In the genomic region with DNA sequence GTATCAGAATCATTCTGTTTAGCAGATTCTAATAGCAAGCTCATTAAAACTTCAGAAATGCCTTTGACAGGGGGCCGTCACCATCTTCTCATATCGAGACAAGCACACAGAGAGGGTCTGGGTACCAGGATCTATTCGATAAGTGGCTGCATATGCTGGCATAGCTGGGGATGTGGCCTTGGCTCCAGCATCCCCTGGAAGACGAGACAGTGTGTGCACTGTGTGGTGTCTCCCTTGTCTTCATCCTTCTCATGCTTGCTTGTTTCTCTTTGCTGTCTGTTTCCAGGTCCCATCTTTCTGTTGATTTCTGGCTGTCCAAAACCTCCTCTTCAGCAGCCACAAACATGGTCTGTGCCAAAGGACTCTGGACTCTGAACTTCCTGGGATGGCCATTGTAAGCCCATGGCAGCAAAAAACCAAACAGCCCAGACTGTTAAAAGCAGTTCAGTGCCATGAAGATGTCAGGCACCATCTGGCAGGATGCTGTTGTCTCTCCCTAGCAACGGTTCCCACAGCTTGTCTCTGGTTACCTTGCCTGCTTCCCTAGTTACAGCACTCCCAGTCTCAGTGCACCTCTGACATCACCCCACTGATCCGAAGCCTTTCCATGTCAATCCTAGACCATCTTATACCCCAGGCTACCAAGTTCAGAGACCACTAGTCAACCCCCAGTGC, we compare ENCODE assay signal across 10 mouse cellular contexts. TPM values are rescaled to one million over a fixed set of nuclear protein-coding genes. Genes with fewer than 3 reads are reported as not detected.
DNase-seq lines count a peak whose midpoint lies in the region; ATAC-seq and TF ChIP-seq lines count a peak whose summit lies in the region.
"Had no signal": no experiment of that assay in that cellular context is flagged by ENCODE, and none has a peak within 500 bp of the region (broad histone marks: within the 10 kb centered on the region; RNA-seq: fewer than 3 reads in every experiment).

No protein-coding gene starts in this region.

- TF ChIP-seq POLR2A in brain, embryonic 14.5 days (IDR thresholded peaks at IDR 0.05; ENCODE audit: borderline replicate concordance, extremely low read depth, insufficient read depth, insufficient read length, poor library complexity, severe bottlenecking) = no peak

- 72% methylated on average over 6 of the region's 6 CpGs for WGBS in forebrain, embryonic 13.5 days
- 76% methylated on average over 6 of the region's 6 CpGs for WGBS in forebrain, embryonic 11.5 days
- WGBS in hindbrain, embryonic 10.5 days = 76% methylated on average over 6 of the region's 6 CpGs

- H3K27me3 ChIP-seq in forebrain, embryonic 13.5 days = no peaks in the 10 kb centered on the region
- no peaks in the 10 kb centered on the region for H3K27me3 ChIP-seq in forebrain, embryonic 11.5 days (ENCODE audit: control insufficient read depth, insufficient read depth, low read length)
- H3K27me3 ChIP-seq in hindbrain, embryonic 10.5 days (ENCODE audit: insufficient read depth, poor library complexity, severe bottlenecking) = no peaks in the 10 kb centered on the region
- H3K27me3 ChIP-seq: limb, embryonic 15.5 days; Patski had no signal

- no peak overlapping the region for H3K4me2 ChIP-seq in forebrain, embryonic 13.5 days
- no peak overlapping the region for H3K4me2 ChIP-seq in forebrain, embryonic 11.5 days (ENCODE audit: low read depth, low read length, severe bottlenecking)
- H3K4me2 ChIP-seq: limb, embryonic 15.5 days had no signal

- no peak for TF ChIP-seq CTCF in brain, embryonic 14.5 days (IDR thresholded peaks at IDR 0.05; ENCODE audit: borderline replicate concordance, extremely low read depth, insufficient read depth, insufficient read length)

- no peaks in the 10 kb centered on the region for H3K9me3 ChIP-seq in forebrain, embryonic 13.5 days (replicated peaks)
- H3K9me3 ChIP-seq in forebrain, embryonic 11.5 days (ENCODE audit: control insufficient read depth, low read length) = no peaks in the 10 kb centered on the region
- no peaks in the 10 kb centered on the region for H3K9me3 ChIP-seq in hindbrain, embryonic 10.5 days
- H3K9me3 ChIP-seq: limb, embryonic 15.5 days had no signal

- intact Hi-C loops in left cerebral cortex, postnatal 4 days (cut with DNase I) = no loop called here

- H3K36me3 ChIP-seq in forebrain, embryonic 13.5 days (ENCODE audit: poor library complexity, severe bottlenecking) = no peaks in the 10 kb centered on the region
- H3K36me3 ChIP-seq in forebrain, embryonic 11.5 days (ENCODE audit: control insufficient read depth, insufficient read depth, low read length) = no peaks in the 10 kb centered on the region
- no peaks in the 10 kb centered on the region for H3K36me3 ChIP-seq in hindbrain, embryonic 10.5 days
- H3K36me3 ChIP-seq: limb, embryonic 15.5 days had no signal

- no peak overlapping the region for H3K4me3 ChIP-seq in forebrain, embryonic 13.5 days
- H3K4me3 ChIP-seq in forebrain, embryonic 11.5 days (ENCODE audit: low read depth, low read length) = no peak overlapping the region
- H3K4me3 ChIP-seq in hindbrain, embryonic 10.5 days = no peak overlapping the region
- H3K4me3 ChIP-seq: limb, embryonic 15.5 days had no signal

- no peak for DNase-seq in forebrain, embryonic 11.5 days (ENCODE audit: low spot score)
- peak; percentile 80 for DNase-seq in brain, embryonic 14.5 days (ENCODE audit: low read depth)
- DNase-seq in hindbrain, embryonic 10.5 days (ENCODE audit: low spot score) = peak; percentile 12
- peak; percentile 60 for DNase-seq in left cerebral cortex, postnatal 4 days
- no peak for DNase-seq in yolk sac, embryonic 10.5 days (ENCODE audit: low spot score)
- no peak for DNase-seq in adrenal gland, postnatal 10 days
- no peak for DNase-seq in Muller cell, postnatal 12 days (ENCODE audit: inconsistent ontology term)

- H3K27ac ChIP-seq in forebrain, embryonic 13.5 days = peak overlapping the region; percentile 21; the same call in 1 of the 2 replicates
- no peak overlapping the region for H3K27ac ChIP-seq in forebrain, embryonic 11.5 days (ENCODE audit: low read depth, low read length)
- no peak overlapping the region for H3K27ac ChIP-seq in hindbrain, embryonic 10.5 days
- H3K27ac ChIP-seq: limb, embryonic 15.5 days had no signal

- no peaks in the 10 kb centered on the region for H3K4me1 ChIP-seq in forebrain, embryonic 13.5 days
- H3K4me1 ChIP-seq in forebrain, embryonic 11.5 days (replicated peaks; ENCODE audit: control insufficient read depth, insufficient read depth, low read length) = no peaks in the 10 kb centered on the region
- H3K4me1 ChIP-seq in hindbrain, embryonic 10.5 days (replicated peaks) = 0 out of 2 replicates have a peak, but pooled peaks cover 7% of the 10 kb centered on the region

- H3K9ac ChIP-seq in forebrain, embryonic 13.5 days = no peak overlapping the region
- no peak overlapping the region for H3K9ac ChIP-seq in forebrain, embryonic 11.5 days (ENCODE audit: low read length)
- H3K9ac ChIP-seq: limb, embryonic 15.5 days had no signal

- ATAC-seq in forebrain, embryonic 13.5 days = peak; percentile 91
- ATAC-seq in forebrain, embryonic 11.5 days (replicated peaks; ENCODE audit: low FRiP score) = no peak
- ATAC-seq: Patski had no signal

RNA-seq across cellular contexts. Expression of a gene that starts 56.5 kb away (rescaled TPM):
- 3.4 and 5.4 TPM in 2 replicates for polyA plus RNA-seq in forebrain, embryonic 13.5 days (2015; fragmentation: Nextera tagmentation; extraction: Ambion mirVana)
- polyA plus RNA-seq in forebrain, embryonic 11.5 days (2014; fragmentation: Nextera tagmentation; extraction: Ambion mirVana) = 7.1 and 11.8 TPM in 2 replicates
- polyA plus RNA-seq in brain, embryonic 14.5 days (2012; rRNA removed) = 23.1 and 39.3 TPM in 2 replicates
- 4.2 and 5.2 TPM in 2 replicates for polyA plus RNA-seq in hindbrain, embryonic 10.5 days (2016; fragmentation: Nextera tagmentation; extraction: Ambion mirVana)
- 10 to 100 TPM; 82.4 to 86.7 TPM for total RNA-seq in left cerebral cortex, postnatal 4 days (2021)
- 10 to 100 TPM; 55.1 to 55.2 TPM for total RNA-seq in adrenal gland, postnatal 10 days (2021)

Comparison
In these comparisons a context has a peak if more than half of its experiments do, and no peak if none do; other contexts are left out.
1. DNase-seq: peak in brain, embryonic 14.5 days (single experiment), hindbrain, embryonic 10.5 days (single experiment) and left cerebral cortex, postnatal 4 days (single experiment); none in forebrain, embryonic 11.5 days (single experiment), yolk sac, embryonic 10.5 days (single experiment), adrenal gland, postnatal 10 days (single experiment) and Muller cell, postnatal 12 days (single experiment).